Mouse (Mus musculus) heart, postnatal 0 days (tissue): Measurements from ENCODE around the gene Gstm3. TPM values are rescaled to one million over a fixed set of nuclear protein-coding genes. Genes with fewer than 3 reads are reported as not detected.
"Not testable (repeated sequence)": the region's sequence is repeated elsewhere in the genome, so short reads cannot be mapped to it uniquely, and the experiment has no call there.

ENCODE experiments used
- ATAC-seq: fragments of 200-750 bp; cut with Nextera tagmentation; 2 replicates; pipeline ENCODE4 v1.8.0; 2017; ENCODE audit warnings: low read depth, moderate number of reproducible peaks, moderate library complexity; ENCODE audit not compliant: insufficient read depth
- DNase-seq: peaks from one replicate; pipeline ENCODE4 v3.0.0-alpha.2; 2016; ENCODE audit warnings: low spot score
- H3K27ac ChIP-seq: fragments of 300-500 bp; sonication (generic); 2 replicates; pipeline ENCODE4 v1.5.1; 2014; ENCODE audit warnings: low read depth, mild to moderate bottlenecking
- H3K27me3 ChIP-seq: fragments of 300-500 bp; sonication (generic); 2 replicates; pipeline ENCODE4 v1.6.1; 2014; ENCODE audit warnings: low read length, mixed read lengths; ENCODE audit not compliant: control insufficient read depth, insufficient read depth
- H3K36me3 ChIP-seq: fragments of 300-500 bp; sonication (generic); replicated peaks from 2 replicates; pipeline ENCODE4 v1.6.1; 2014; ENCODE audit warnings: low read length, mixed read lengths; ENCODE audit not compliant: control insufficient read depth, insufficient read depth
- H3K4me1 ChIP-seq: fragments of 300-500 bp; sonication (generic); 2 replicates; pipeline ENCODE4 v1.6.1; 2014; ENCODE audit warnings: antibody characterized with exemption; ENCODE audit not compliant: control insufficient read depth, insufficient read depth
- H3K4me2 ChIP-seq: fragments of 300-500 bp; sonication (generic); 2 replicates; pipeline ENCODE4 v1.6.1; 2014; ENCODE audit warnings: low read depth, mild to moderate bottlenecking, low read length, moderate library complexity
- H3K4me3 ChIP-seq: fragments of 300-500 bp; sonication (generic); 2 replicates; pipeline ENCODE4 v1.5.1; 2014; ENCODE audit warnings: low read depth, low read length
- H3K9ac ChIP-seq: fragments of 300-500 bp; sonication (generic); replicated peaks from 2 replicates; pipeline ENCODE4 v1.6.1; 2014; ENCODE audit warnings: low read depth, low read length, mixed read lengths
- H3K9me3 ChIP-seq: fragments of 300-500 bp; sonication (generic); replicated peaks from 2 replicates; pipeline ENCODE4 v1.6.1; 2016; ENCODE audit warnings: low read length; ENCODE audit not compliant: control insufficient read depth
- CTCF ChIP-seq: IDR thresholded peaks from 2 replicates; pipeline ENCODE4 v1.5.1; 2016; ENCODE audit warnings: antibody characterized with exemption, control low read depth, low read depth
- EP300 ChIP-seq: IDR thresholded peaks from 2 replicates; pipeline ENCODE4 v1.6.1; 2016; ENCODE audit warnings: antibody characterized with exemption, low read depth
- WGBS: fragments of 180-500 bp; shearing (Covaris S2); extraction: QIAGEN DNeasy Blood & Tissue Kit; methylation state at CpG from one replicate; pipeline ENCODE4 v1.1.7; 2014; 5-methylcytosine and 5-hydroxymethylcytosine counted together
- polyA plus RNA-seq: library from polyadenylated mRNA; unstranded; fragments of >200 nt; fragmentation: Nextera tagmentation; extraction: Ambion mirVana; gene quantifications from 2 replicates; pipeline ENCODE4 v1.2.1, GENCODE M21; 2015
- total RNA-seq: library from RNA; depleted of rRNA; stranded (reverse); fragments of >200 nt; gene quantifications from 2 replicates; pipeline ENCODE4 v1.2.3, GENCODE M21; 2014; ENCODE audit warnings: low replicate concordance

Gstm3 gene
- total and polyA plus RNA-seq, 2 experiments from 2014 or later: not detected

DNA sequence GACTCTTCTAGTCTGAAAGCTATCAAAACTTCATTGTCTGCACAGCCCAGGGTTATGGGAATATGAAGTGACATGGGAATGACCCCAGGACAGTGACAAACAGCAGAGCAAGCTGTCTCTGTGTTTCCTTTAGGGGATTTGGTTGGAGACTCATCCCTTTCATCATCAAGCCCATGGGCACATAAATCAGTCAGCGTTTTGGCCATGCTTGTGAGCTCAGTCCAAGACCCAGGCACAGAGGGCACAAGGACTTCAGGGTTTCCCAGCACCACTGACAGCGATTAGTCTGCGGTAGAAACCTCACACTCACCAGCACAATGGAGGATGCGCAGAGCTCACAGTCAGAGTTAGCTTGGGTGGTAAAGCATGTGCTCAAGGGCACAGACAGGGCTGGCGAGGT lies 15.2 kb downstream of the Gstm3 start:
- no peaks in the 10 kb centered on the region for H3K9me3 ChIP-seq
- TF ChIP-seq EP300: no peak
- no peak for TF ChIP-seq CTCF
- no peak overlapping the region for H3K27ac ChIP-seq
- WGBS: 82% methylated on average over 5 of the region's 5 CpGs
- DNase-seq (no peak), ATAC-seq (no peak)
- H3K4me3 ChIP-seq: no peak overlapping the region
- no peaks in the 10 kb centered on the region for H3K36me3 ChIP-seq
- H3K4me2 ChIP-seq: no peak overlapping the region
- 0 out of 2 replicates have a peak, but pooled peaks cover 3% of the 10 kb centered on the region for H3K4me1 ChIP-seq
- no peak overlapping the region for H3K9ac ChIP-seq
- H3K27me3 ChIP-seq: no peaks in the 10 kb centered on the region

DNA sequence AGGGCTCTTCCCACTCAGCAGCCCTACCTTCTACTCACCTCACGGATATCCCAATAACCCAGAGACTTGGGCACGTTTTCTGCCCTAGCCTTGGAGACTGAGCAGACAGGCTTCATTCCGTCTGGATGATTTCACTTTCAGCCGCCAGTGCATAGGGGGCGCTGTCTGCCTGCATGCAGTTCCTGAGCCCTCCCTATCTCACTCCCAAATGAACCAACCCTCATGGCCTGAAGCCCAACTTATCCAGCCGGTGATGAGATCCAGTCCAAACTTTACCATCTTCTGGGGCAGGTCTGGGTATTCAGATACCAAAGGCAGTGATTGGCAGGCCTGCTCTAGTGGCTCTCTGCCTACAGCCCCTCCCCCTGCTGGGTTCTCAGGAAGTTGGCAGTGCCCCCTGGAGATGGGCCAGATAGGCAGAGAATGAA lies 15.7 kb downstream of the Gstm3 start:
- Histone ChIP-seq H3K9ac (no peak overlapping the region), H3K4me1 (0 out of 2 replicates have a peak, but pooled peaks cover 3% of the 10 kb centered on the region), H3K4me2 (no peak overlapping the region), H3K4me3 (no peak overlapping the region), H3K36me3 (no peaks in the 10 kb centered on the region), H3K27me3 (no peaks in the 10 kb centered on the region), H3K9me3 (no peaks in the 10 kb centered on the region), H3K27ac (no peak overlapping the region)
- 15% methylated on average over 6 of the region's 6 CpGs for WGBS
- ATAC-seq (peak; percentile 83), DNase-seq (peak; percentile 69)
- TF ChIP-seq EP300 (no peak), CTCF (peak; percentile 76)

- 81% methylated on average over 11 of the region's 11 CpGs for WGBS
- Histone ChIP-seq H3K36me3 (no peaks in the 10 kb centered on the region), H3K9me3 (no peaks in the 10 kb centered on the region), H3K27me3 (no peaks in the 10 kb centered on the region), H3K27ac (no peak overlapping the region), H3K4me3 (no peak overlapping the region), H3K4me1 (0 out of 2 replicates have a peak, but pooled peaks cover 3% of the 10 kb centered on the region), H3K9ac (no peak overlapping the region), H3K4me2 (no peak overlapping the region)
- TF ChIP-seq CTCF (no peak), EP300 (no peak)
- no peak for ATAC-seq
- no peak for DNase-seq
Observed at GRCm38 (mm10) chr3:107950531-107950930, 18.6 kb downstream of the Gstm3 start.

DNA sequence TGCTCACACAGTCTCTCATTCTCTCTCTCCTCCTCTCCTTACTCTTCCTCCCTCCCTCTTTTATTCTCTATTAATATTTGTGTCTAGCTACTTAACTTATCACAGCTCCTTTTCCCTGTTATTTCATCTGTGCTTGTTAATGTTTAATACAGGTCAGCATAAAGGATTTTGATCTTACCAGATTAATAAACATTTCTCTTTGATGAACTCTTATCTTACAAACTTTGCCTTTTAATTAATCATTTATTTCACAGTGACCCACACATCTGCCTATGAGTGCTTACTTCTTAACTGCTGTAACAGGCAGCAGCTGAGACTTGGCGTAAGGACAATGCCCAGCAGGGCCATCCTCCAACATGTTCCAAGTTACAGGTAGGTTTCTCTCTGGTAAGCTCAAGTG lies 19.6 kb downstream of the Gstm3 start:
- H3K9me3 ChIP-seq, H3K4me3 ChIP-seq, H3K27ac ChIP-seq, ATAC-seq, DNase-seq, H3K36me3 ChIP-seq, H3K4me1 ChIP-seq, H3K27me3 ChIP-seq, H3K4me2 ChIP-seq, H3K9ac ChIP-seq: not testable (repeated sequence)
- WGBS: 80% methylated on average over 1 of the region's 1 CpGs

DNA sequence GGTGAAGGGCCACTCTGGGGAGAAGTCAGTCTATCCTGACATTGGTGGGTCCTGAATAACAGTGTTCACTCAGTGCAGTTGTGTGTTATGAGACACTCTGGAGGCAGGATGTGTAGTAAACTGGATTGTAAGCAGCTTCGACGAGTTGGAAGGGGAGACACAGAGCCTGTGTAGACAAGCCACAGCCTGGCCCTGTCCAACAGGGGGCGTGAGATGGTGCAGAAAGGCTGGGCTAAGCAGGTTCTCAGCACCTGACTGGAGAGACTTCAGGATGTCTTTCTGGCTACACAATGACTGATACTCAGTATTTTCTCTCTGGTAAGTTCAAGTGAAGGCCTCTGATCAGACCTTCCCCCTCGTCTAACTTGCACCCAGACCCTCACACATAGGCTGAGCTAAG lies 23.4 kb downstream of the Gstm3 start:
- TF ChIP-seq EP300: no peak
- TF ChIP-seq CTCF: no peak
- H3K9ac ChIP-seq: no peak overlapping the region
- no peak overlapping the region for H3K27ac ChIP-seq
- 56% methylated on average over 4 of the region's 4 CpGs for WGBS
- no peak for ATAC-seq
- H3K9me3 ChIP-seq: no peaks in the 10 kb centered on the region
- no peaks in the 10 kb centered on the region for H3K36me3 ChIP-seq
- H3K4me2 ChIP-seq: no peak overlapping the region
- no peak for DNase-seq
- H3K4me3 ChIP-seq: no peak overlapping the region
- H3K4me1 ChIP-seq: peaks cover 10% of the 10 kb centered on the region; the same call in 1 of the 2 replicates
- no peaks in the 10 kb centered on the region for H3K27me3 ChIP-seq

DNA sequence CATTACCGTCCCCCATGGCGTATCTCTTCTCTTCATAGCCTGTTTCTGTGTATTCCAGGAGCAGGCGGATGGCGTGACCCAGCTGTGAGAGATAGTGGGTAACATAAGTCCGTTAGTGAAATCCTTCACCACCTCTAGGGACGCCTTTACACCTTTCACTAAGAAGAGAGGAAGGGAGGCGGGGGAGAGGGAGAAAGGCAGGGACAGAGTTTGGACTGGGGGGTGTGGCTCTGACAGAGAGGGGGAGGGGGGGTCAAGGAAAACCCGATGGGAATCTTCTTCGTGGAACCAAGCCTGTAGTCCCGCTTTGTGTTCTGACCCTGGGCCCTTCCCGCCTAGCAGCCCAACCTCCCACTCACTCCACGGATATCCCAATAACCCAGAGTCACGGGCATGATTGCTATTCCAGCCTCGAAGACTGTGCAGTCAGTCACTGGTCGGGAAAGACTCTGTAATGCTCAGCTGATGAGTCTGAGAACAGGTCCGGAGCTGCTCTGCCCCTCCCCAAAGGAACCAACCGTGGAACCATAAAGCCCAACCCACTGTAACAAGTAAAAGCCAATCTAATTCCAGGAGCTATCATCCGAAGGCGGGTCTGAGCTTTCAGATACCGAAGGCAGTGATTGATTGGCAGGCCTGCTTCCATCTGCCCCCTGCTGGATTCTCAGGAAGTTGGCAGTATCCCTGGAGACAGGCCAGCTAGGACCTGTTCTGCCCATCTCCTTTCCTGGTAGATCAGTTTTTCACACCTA lies 25.7 kb downstream of the Gstm3 start, which contains the start of gene Gstm6:
TSS of gene Gstm6 (minus strand) at position 511 of the 752 bp plus-strand sequence.
- H3K4me1 ChIP-seq: peaks cover 14% of the 10 kb centered on the region; the same call in 1 of the 2 replicates
- H3K4me3 ChIP-seq: peak within 1 kb of the TSS; percentile 20
- H3K4me2 ChIP-seq: peak within 1 kb of the TSS; percentile 48
- H3K27me3 ChIP-seq: no peaks in the 10 kb centered on the region
- H3K27ac ChIP-seq: no peak within 1 kb of the TSS
- no peaks in the 10 kb centered on the region for H3K36me3 ChIP-seq
- no peak within 1 kb of the TSS for H3K9ac ChIP-seq
- 14% methylated on average over 20 of the region's 20 CpGs for WGBS
- DNase-seq (peak; percentile 71), ATAC-seq (peak; percentile 62)
- TF ChIP-seq EP300 (no peak), CTCF (peak; percentile 58)
- no peaks in the 10 kb centered on the region for H3K9me3 ChIP-seq
